Mouse (Mus musculus): ENCODE results near the gene Gm5901. TPM values are rescaled to one million over a fixed set of nuclear protein-coding genes. Genes with fewer than 3 reads are reported as not detected.
"Not testable (repeated sequence)": the region's sequence is repeated elsewhere in the genome, so short reads cannot be mapped to it uniquely, and the experiment has no call there.

Gm5901 gene
- polyA plus RNA-seq, 1 experiment from 2014 or later = not detected

DNA sequence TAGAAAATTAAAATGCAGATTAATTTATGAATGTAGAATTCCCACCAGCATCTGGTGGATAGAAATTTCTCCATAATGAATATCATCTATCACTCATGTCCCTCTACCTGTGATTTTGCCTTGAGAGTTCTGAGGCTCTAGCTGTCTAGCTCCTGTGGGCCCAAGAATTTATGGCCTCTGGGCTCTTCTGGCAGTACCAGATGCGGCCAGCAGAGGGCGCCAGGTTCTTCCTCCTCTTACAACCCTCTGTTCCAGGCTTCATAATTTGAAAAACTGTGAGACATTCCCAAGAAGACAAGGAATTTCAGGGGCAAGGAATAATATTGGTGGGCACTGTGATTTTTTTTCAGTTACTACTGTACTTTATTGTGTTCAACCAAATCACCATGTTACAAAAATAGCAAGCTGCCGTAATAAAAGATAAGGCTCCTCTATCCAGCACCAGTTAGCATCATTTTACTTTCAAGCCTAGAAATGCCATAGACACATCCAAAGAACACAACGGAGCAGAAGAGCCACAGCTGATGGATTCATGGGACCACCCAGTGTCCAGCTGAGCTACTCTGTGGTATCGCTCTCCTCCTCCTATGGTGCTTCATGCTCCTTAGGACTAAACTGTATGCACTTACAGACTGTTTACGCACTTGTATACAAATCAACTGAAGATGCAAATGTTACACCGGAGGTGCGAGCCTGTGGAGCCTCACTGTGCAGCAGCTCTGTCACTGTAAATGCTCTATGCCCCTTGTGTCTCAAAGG lies 37.2 kb downstream of the Gm5901 start:
- not testable (repeated sequence) for H3K4me3 ChIP-seq; H3K36me3 ChIP-seq; H3K4me1 ChIP-seq; H3K27ac ChIP-seq (replicated peaks); H3K4me2 ChIP-seq (replicated peaks); H3K9me3 ChIP-seq; H3K9ac ChIP-seq (replicated peaks); H3K27me3 ChIP-seq
- 59% methylated on average over 8 of the region's 8 CpGs for WGBS
- ATAC-seq (replicated peaks) = peak; percentile 60

DNA sequence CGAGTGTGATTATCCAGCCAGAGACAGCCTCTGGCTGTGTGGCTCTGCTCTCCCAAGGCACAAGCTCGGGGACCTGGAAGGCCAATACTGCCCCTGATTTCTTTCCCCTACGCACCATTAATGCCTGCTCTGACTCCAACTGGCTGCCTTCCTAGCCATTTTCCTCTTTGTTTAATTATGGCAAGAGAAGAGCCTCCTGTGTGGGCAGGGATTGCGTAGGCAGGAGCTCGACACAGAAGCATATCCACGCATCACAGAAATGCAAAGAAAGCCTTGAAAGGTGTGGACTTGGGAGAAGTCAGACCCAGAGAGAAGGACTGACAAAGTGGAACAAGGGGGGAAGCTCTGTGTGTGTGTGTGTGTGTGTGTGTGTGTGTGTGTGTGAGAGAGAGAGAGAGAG lies 39.5 kb downstream of the Gm5901 start:
- Histone ChIP-seq H3K4me3 (no peak overlapping the region), H3K4me1 (no peaks in the 10 kb centered on the region), H3K27ac (replicated peaks) (no peak overlapping the region), H3K9me3 (no peaks in the 10 kb centered on the region), H3K36me3 (no peaks in the 10 kb centered on the region), H3K27me3 (no peaks in the 10 kb centered on the region), H3K4me2 (replicated peaks) (no peak overlapping the region), H3K9ac (replicated peaks) (no peak overlapping the region)
- ATAC-seq (replicated peaks) = no peak
- WGBS = 63% methylated on average over 6 of the region's 6 CpGs

DNA sequence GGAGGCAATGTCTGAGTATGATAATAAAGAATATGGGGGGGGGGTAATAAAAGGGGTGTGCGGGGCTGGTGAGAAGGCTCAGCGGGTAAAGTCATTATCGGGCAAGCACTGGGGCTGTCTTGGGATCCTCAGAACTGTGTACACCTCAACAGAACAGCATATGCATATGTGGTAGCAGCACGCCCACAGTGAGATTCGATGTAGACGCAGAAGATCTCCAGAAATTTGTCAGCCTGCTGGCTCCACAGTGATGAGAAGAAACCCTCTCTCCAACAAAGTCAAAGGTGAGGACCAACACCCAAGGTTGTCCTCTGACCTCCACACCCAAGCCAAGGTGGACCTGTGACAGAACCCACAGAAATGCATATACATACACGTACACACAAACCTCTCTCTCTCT lies 41.7 kb downstream of the Gm5901 start:
- Histone ChIP-seq H3K4me2 (replicated peaks) (no peak overlapping the region), H3K9me3 (no peaks in the 10 kb centered on the region), H3K36me3 (no peaks in the 10 kb centered on the region), H3K9ac (replicated peaks) (no peak overlapping the region), H3K4me3 (no peak overlapping the region), H3K27me3 (no peaks in the 10 kb centered on the region), H3K4me1 (no peaks in the 10 kb centered on the region), H3K27ac (replicated peaks) (no peak overlapping the region)
- ATAC-seq (replicated peaks) = no peak
- WGBS = 96% methylated on average over 7 of the region's 7 CpGs

DNA sequence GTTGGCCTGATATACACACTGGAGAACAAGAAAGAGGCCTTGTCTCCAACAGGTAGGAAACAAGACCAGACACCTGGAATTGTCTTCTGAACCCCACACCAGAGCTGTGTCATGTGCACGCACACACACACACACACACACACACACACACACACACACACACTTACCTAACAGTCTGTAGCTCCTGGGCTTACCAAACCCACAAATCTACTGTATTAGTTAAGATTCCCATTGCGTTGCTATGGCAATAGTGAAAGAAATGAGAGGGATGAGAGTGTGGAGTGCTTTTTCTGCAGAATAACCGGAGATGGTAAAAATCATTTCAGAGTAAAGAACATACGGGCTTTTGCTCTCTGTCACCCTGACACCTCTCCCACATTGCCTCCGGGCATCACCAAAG lies 43.3 kb downstream of the Gm5901 start:
- no peak for ATAC-seq (replicated peaks)
- 77% methylated on average over 5 of the region's 5 CpGs for WGBS

DNA sequence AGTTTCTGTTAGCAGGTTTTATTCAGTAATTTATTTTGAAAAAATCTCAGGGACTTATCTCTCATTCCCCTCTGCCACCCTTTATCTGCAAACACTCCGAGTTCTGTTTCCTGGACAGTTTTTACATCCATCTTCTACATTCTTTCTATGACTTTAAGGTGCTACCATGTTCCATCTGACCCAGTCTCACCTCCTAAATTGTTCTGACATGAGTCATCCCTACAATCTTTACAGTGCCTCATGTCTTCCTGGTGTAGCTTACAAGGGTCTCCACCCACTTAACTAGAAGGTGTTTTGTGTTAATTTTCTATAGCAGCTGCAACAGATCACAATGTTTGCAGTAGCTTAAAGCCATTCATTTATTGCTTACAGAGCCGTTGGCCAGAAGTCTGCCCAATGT lies 46.1 kb downstream of the Gm5901 start:
- H3K4me2 ChIP-seq (replicated peaks) = no peak overlapping the region
- WGBS = 63% methylated on average over 2 of the region's 2 CpGs
- ATAC-seq (replicated peaks) = no peak

More for the DNA sequence above, 43.3 kb downstream of the Gm5901 start:
- Histone ChIP-seq H3K4me2 (replicated peaks) (no peak overlapping the region), H3K27me3 (no peaks in the 10 kb centered on the region), H3K4me1 (no peaks in the 10 kb centered on the region), H3K9ac (replicated peaks) (no peak overlapping the region), H3K9me3 (no peaks in the 10 kb centered on the region), H3K36me3 (no peaks in the 10 kb centered on the region), H3K4me3 (no peak overlapping the region), H3K27ac (replicated peaks) (no peak overlapping the region)

DNA sequence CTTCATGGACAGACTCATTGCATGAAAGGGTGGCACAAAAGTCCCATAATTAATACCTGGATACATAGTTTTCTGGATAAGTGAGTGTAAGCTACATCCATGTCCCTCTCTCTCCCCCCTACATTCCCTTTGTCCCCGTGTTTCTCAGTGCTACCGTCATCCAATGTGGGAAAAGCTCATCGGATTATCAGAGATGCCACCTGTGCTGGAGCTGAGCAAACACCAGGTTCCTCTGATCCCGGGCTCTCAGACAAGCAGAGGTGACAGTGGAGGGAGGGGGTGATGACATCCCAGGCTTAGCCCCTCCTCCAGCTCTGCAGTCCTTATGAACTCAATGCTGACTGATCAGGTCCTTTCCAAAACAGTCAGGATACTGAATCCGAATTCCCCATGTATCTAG lies 49.5 kb downstream of the Gm5901 start:
- Histone ChIP-seq H3K4me1 (peaks cover 11% of the 10 kb centered on the region), H3K27me3 (peaks cover 15% of the 10 kb centered on the region; the same call in 1 of the 2 replicates), H3K4me2 (replicated peaks) (no peak overlapping the region), H3K27ac (replicated peaks) (no peak overlapping the region), H3K4me3 (no peak overlapping the region), H3K9me3 (no peaks in the 10 kb centered on the region), H3K36me3 (no peaks in the 10 kb centered on the region), H3K9ac (replicated peaks) (no peak overlapping the region)
- ATAC-seq (replicated peaks) = no peak
- 31% methylated on average over 5 of the region's 5 CpGs for WGBS

More for the DNA sequence above, 46.1 kb downstream of the Gm5901 start:
- H3K27me3 ChIP-seq = peaks cover 5% of the 10 kb centered on the region; the same call in 1 of the 2 replicates
- H3K4me3 ChIP-seq = no peak overlapping the region
- no peaks in the 10 kb centered on the region for H3K36me3 ChIP-seq
- H3K27ac ChIP-seq (replicated peaks) = no peak overlapping the region
- no peak overlapping the region for H3K9ac ChIP-seq (replicated peaks)
- H3K4me1 ChIP-seq = peaks cover 7% of the 10 kb centered on the region
- H3K9me3 ChIP-seq = no peaks in the 10 kb centered on the region

DNA sequence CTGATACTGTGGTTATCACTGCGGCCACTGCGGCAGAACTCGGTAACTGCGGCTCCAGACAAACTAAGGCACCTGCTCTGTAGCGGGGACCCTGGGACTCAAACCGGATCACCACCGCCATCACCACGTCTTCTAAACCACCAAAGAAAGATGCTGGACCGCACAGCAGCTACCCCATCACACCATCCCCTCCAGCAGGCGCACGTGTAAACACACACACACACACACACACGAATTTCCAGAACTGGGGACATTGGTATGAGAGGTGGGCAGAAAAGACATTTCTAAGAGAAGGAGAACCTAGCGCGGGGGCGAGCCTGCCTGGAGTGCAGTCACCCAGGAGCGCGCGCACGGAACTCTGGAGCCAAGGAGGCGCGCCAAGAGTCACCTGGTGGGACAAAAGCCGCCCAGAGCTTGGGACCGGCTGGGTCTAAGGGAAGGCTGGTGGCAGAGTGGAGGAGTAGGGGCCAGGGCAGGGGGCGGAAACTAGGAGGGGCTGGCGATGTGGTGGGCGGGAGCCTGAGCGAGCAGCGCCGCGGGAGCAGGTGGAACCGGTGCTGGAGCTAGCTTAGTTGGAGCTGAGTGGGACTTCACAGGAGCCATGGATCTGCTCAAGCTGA lies 50.7 kb downstream of the Gm5901 start, which contains the start of gene Cckbr:
Gene Cckbr, plus strand, starts transcription at position 308 of the 620 bp plus-strand sequence.
- peak; percentile 84 for ATAC-seq (replicated peaks)
- WGBS = 1% methylated on average over 31 of the region's 31 CpGs
- H3K4me2 ChIP-seq (replicated peaks) = peak within 1 kb of the TSS; percentile 92

DNA sequence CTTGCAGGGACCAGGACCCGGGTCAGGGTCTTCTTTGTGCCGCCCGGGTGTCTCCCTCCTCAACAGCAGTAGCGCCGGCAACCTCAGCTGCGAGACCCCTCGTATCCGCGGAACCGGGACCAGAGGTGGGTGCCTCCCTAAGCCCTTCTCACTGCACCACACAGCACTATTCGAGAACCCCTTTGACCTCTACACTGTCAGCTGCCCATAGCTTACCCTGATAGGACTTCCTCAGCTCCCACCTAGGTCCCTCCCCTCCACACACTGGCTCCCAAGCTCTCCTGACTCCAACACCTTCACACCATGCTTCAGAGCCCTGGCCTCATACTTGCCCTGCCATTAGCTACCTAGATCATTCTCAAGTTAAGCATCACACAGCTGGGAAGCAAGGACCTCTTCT lies 51.2 kb downstream of the Gm5901 start:
- peaks cover 11% of the 10 kb centered on the region for H3K4me1 ChIP-seq
- peak overlapping the region; percentile 92 for H3K4me2 ChIP-seq (replicated peaks)
- peak overlapping the region; percentile 59 for H3K4me3 ChIP-seq
- H3K27me3 ChIP-seq = peaks cover 15% of the 10 kb centered on the region; the same call in 1 of the 2 replicates
- H3K9me3 ChIP-seq = no peaks in the 10 kb centered on the region
- peak overlapping the region; percentile 50 for H3K9ac ChIP-seq (replicated peaks)
- no peaks in the 10 kb centered on the region for H3K36me3 ChIP-seq
- ATAC-seq (replicated peaks) = peak; percentile 75
- WGBS = 1% methylated on average over 11 of the region's 11 CpGs
- no peak overlapping the region for H3K27ac ChIP-seq (replicated peaks)

More for the DNA sequence above, 50.7 kb downstream of the Gm5901 start, which contains the start of gene Cckbr:
- peaks cover 11% of the 10 kb centered on the region for H3K4me1 ChIP-seq
- peak within 1 kb of the TSS; percentile 50 for H3K9ac ChIP-seq (replicated peaks)
- no peaks in the 10 kb centered on the region for H3K36me3 ChIP-seq
- no peak within 1 kb of the TSS for H3K27ac ChIP-seq (replicated peaks)
- H3K4me3 ChIP-seq = peak within 1 kb of the TSS; percentile 59
- H3K9me3 ChIP-seq = no peaks in the 10 kb centered on the region
- H3K27me3 ChIP-seq = peaks cover 15% of the 10 kb centered on the region; the same call in 1 of the 2 replicates

Other genes starting within 250 kb of the Gm5901 start
- gene Olfr683, start 228.0 kb upstream of the Gm5901 start, polyA plus RNA-seq (2015; fragmentation: Nextera tagmentation; extraction: Ambion mirVana) = not detected in 2 replicates
- not detected in 2 replicates for gene Olfr684, start 211.4 kb upstream of the Gm5901 start, polyA plus RNA-seq (2015; fragmentation: Nextera tagmentation; extraction: Ambion mirVana)
- not detected in 2 replicates for gene Olfr685, start 189.0 kb upstream of the Gm5901 start, polyA plus RNA-seq (2015; fragmentation: Nextera tagmentation; extraction: Ambion mirVana)
- gene Olfr686, start 167.6 kb upstream of the Gm5901 start, polyA plus RNA-seq (2015; fragmentation: Nextera tagmentation; extraction: Ambion mirVana) = not detected in 2 replicates
- gene Olfr688, start 86.9 kb upstream of the Gm5901 start, polyA plus RNA-seq (2015; fragmentation: Nextera tagmentation; extraction: Ambion mirVana) = not detected in 2 replicates
- not detected in 2 replicates for gene Olfr689, start 63.9 kb upstream of the Gm5901 start, polyA plus RNA-seq (2015; fragmentation: Nextera tagmentation; extraction: Ambion mirVana)
- not detected in 2 replicates for gene Olfr690, start 40.9 kb upstream of the Gm5901 start, polyA plus RNA-seq (2015; fragmentation: Nextera tagmentation; extraction: Ambion mirVana)
- 0.11 TPM in 1 of 2 replicates, not detected in the other for gene Olfr691, start 32.8 kb upstream of the Gm5901 start, polyA plus RNA-seq (2015; fragmentation: Nextera tagmentation; extraction: Ambion mirVana)
- not detected in 2 replicates for gene Olfr692, start 6.8 kb upstream of the Gm5901 start, polyA plus RNA-seq (2015; fragmentation: Nextera tagmentation; extraction: Ambion mirVana)
- gene Fam160a2, start 25.0 kb downstream of the Gm5901 start, polyA plus RNA-seq (2015; fragmentation: Nextera tagmentation; extraction: Ambion mirVana) = 50.2 and 50.6 TPM in 2 replicates
- 0.09 and 0.11 TPM in 2 replicates for gene Cnga4, start 29.5 kb downstream of the Gm5901 start, polyA plus RNA-seq (2015; fragmentation: Nextera tagmentation; extraction: Ambion mirVana)
- 1.5 TPM in 2 replicates for gene Cckbr, start 50.7 kb downstream of the Gm5901 start, polyA plus RNA-seq (2015; fragmentation: Nextera tagmentation; extraction: Ambion mirVana)
- gene Cavin3, start 107.3 kb downstream of the Gm5901 start, polyA plus RNA-seq (2015; fragmentation: Nextera tagmentation; extraction: Ambion mirVana) = 24.2 and 25.5 TPM in 2 replicates
- 65.5 and 69.8 TPM in 2 replicates for gene Smpd1, start 179.3 kb downstream of the Gm5901 start, polyA plus RNA-seq (2015; fragmentation: Nextera tagmentation; extraction: Ambion mirVana)
- gene Apbb1, start 206.6 kb downstream of the Gm5901 start, polyA plus RNA-seq (2015; fragmentation: Nextera tagmentation; extraction: Ambion mirVana) = 249 and 255 TPM in 2 replicates
- 0.11 and 0.24 TPM in 2 replicates for gene Hpx, start 225.1 kb downstream of the Gm5901 start, polyA plus RNA-seq (2015; fragmentation: Nextera tagmentation; extraction: Ambion mirVana)

Measured in forebrain, embryonic 15.5 days (tissue).